Mouse (Mus musculus) spleen, adult 12 weeks (tissue): ENCODE data around the gene Spc24.

Experiments
- DNase-seq: peaks from one replicate; pipeline ENCODE4 v3.0.0; 2022; ENCODE audit warnings: low spot score

Spc24 gene

DNA sequence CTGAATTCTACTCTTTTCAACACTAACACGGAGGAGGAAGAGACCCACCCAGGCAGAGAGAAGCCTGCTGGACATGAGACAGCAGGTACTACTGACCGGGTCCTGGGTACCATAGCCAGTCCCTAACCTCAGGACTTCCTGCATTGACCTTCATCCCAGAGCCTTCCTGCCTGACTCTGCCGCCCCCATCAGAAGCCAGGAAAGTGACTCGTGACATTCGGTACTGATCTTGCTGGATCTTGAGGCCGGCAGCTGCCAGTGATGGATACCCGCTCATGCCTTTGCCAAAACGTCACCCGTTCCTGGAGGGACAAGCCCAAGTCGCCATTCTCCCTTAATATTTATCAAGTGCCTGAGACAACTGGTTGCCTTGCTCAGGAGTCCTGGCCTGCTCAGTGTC, 11.6 kb downstream of the Spc24 start:
- no peak for DNase-seq

DNA sequence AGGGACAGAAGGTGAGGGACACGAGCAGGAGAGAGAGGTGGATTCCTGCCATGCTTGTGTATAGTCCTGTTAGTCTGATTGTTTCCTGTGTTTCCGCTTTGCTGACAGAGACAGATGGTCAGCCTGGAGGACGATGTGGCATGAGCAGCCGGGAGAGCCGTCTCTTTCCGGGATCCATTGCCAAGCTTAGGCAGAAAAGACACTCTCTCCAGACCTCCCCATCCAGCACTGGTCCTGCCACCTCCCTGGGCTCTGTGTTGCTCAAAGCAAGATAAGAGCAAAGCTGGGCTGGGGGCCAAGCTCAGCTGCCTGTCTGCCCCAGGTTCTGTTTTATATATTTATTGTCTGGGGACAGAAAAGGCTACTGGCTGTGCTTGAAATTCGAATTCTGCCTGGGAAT, 12.1 kb downstream of the Spc24 start:
- no peak for DNase-seq

DNA sequence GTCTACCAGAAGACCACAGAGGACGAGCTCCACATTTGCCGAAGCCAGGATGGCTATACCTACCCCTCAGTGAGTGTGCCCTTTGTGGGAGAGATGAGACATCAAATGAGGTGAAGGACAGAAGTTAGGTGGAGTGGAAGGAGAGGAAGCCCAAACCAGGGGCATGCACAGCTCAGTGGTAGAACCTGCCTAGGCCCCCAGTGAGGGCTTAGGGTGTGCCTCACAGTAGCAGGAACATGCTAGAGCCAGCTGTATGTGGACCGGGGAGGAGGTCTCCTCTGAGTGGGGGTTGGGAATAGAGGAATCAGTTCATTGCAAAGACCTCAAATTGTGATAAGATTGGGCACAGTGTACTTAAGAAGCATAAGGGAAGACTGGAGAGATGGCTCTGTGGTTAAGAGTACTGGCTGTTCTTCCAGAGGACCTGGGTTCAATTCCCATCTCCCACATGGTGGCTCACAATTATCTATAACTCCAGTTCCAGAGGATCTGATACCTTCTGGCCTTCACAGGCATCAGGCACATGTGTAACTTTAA, 12.8 kb downstream of the Spc24 start:
- no peak for DNase-seq

DNA sequence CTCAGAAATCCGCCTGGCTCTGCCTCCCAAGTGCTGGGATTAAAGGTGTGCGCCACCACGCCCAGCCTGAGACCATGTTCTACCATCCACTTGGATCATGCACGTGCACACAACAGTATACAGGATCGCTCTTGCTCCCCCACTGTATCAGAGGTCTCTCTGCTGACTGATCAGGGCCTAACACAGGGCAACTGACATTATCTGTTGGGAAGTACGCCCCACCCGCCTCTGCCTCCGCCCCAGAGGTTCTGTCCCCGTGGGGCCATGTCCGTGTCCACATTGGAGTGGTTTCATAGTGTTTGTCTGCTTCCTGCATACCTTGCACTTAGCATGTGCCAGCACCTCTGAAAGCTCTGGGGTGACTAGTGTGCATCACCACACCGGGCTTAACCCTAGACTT, 18.6 kb downstream of the Spc24 start:
- DNase-seq, result no peak

DNA sequence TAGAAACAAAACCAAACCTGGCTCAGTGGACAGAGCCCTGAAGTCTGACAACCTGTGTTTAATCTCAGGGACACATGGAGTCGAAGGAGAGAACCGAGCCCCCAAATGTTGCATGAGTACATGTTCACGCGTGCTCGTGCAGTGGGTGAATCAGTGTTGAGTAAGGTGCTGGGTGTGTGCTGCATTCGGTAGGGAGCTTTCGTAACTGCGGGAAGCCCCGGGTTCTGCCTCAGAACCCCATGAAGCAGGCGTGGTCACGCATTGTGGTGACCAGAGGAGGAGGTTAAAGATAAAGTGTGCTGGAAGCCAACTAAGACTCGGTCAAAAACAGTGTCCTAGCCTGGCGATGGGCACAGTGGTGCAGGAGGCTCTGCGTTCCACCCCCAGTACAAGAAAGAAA, 19.7 kb downstream of the Spc24 start:
- DNase-seq, result no peak

DNA sequence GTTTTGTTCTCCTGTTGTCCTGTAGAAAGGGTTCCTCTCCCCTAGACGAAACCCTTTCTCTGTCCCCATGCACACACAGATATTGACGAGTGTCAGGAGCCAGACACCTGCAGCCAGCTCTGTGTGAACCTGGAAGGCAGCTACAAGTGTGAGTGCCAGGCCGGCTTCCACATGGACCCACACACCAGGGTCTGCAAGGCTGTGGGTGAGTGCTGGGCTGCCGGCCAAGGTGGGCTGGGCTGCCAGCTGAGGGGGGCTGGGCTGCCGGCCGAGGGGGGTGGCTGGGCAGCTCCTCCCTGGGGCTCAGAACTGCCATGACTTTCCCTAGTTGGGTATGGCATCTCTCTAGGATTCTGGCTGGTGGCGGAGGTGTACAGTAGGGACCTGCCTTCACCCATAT, 21.3 kb downstream of the Spc24 start:
- DNase-seq, result no peak

- no peak for DNase-seq
Observed at GRCm38 (mm10) chr9:21737188-21737587, 22.9 kb downstream of the Spc24 start.

DNA sequence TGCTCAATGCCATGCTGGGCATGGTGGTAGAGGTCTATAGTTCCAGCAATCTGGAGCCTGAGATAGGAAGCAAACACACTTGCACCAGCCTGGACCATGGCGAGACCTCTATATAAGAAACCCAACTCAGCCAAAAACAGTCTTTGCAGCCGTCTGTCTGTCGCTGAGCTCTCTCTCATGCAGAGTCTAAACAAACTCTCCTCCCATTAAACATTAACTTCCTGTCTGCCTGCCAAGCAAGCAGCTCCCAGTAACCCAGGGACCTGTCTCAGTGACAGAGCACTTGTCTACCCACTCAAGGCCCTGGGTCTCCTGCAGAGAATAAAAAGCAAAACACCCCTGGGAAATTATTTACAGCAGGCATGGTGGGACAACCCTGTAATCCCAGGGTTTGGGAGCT, 23.5 kb downstream of the Spc24 start:
- no peak for DNase-seq

GRCm38 (mm10) chr9:21735126-21735525, 25.0 kb downstream of the Spc24 start:
- no peak for DNase-seq

GRCm38 (mm10) chr9:21733989-21734388, 26.1 kb downstream of the Spc24 start:
- DNase-seq, result no peak

GRCm38 (mm10) chr9:21733446-21733845, 26.7 kb downstream of the Spc24 start:
- no peak for DNase-seq

- no peak for DNase-seq
Observed at GRCm38 (mm10) chr9:21732288-21732687, 27.8 kb downstream of the Spc24 start.

GRCm38 (mm10) chr9:21729264-21729663, 30.8 kb downstream of the Spc24 start:
- DNase-seq, result no peak

DNA sequence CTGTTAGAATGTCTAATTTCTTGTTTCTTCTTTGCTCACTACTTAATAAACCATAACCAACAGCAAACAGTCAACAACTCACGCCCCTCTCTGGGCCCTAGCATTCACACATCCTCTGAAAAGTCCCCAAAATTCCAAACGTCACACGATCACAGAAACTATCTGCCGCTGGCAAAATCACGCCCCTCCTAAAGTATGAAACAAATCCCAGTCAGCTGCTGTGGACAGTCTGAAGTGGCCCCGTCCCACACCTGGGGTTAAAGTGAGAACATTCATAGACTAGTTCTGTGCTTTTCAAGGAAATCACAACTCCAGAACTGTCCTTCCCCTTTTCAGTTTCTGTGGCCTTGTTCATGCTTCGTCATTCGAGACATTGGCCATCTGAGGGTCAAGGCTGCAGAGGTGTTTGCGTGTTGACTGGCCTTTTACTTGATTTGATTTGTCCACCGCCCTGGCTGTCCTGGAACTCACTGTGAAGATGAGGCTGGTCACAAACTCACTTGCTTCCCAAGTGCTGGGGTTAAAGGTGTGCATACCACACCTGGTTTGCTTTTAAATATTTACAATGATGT, 31.8 kb downstream of the Spc24 start:
- no peak for DNase-seq

DNA sequence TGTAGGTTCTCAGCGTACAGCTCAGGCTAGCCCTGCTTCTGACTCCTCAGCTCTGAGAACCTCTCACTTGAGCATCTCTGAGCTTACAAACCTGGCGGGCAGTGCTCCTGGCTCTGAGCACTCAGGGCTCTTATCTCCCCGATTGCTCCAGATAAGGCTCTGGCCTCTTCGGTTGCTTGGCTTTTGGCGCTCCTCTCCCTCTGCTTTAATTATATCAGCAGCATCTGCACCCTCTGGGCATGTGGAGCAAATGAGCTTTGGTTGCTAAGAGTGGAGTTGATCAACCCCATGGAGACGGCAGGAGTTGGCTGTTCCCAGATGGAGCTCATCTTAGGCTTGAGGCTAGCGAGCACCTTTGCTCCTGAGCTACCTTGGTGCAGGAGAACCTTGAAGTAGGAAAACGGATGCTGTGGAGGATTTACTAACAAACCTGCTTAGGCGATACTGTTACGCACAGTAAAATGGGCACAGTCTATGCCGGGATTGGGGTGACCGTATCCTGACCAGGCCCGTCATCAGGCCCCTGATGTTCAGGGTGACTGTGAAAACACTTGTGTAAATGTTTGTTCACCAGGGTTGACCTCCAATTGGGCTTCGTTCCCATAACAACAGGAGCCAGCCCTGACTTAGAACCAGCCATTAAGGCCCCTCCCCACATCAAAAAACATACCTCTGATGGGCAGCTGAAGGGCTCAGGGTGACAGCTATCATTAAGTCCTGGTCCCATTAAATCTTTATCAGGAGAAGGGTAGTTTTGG, 33.7 kb downstream of the Spc24 start:
- no peak for DNase-seq

DNA sequence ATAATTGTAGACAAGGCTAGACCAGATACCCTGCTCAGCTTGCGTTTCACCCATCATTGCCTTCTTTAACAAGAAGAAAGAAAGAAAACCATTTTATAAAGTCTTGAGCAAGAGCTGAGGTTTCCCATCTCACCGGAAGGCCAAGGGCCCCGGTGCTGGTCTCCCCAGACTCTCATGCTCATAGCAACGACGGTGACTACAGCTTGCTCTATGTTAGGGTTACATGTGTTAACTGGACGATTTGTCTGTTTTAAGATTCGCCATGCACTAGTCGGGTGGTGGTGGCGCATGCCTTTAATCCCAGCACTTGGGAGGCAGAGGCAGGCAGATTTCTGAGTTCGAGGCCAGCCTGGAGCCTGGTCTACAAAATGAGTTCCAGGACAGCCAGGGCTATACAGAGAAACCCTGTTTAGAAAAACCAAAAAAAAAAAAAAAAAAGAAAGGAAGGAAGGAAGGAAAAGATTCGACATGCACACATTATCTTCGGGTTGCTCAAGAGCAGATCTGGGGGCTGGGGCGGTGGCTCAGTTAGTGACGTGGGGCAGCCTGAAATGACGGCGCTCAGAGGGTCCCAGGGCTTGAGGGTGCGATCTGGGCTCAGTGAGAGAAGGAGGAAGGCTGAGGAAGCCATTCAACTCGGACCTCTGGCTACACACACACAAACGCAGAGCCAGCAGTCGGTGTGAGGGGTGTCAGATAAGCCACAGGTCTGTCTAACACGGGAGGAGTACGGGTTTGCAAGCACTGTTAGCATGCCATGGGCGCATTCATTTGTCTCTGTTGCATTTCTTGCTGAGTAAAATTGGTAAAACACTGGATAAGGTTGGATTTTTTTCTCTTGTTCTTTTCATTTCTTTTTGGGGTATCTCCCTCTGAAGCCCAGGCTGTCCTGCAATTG, 34.6 kb downstream of the Spc24 start:
- DNase-seq, result no peak

GRCm38 (mm10) chr9:21724147-21724536, 36.0 kb downstream of the Spc24 start:
- DNase-seq, result peak; percentile 77

DNA sequence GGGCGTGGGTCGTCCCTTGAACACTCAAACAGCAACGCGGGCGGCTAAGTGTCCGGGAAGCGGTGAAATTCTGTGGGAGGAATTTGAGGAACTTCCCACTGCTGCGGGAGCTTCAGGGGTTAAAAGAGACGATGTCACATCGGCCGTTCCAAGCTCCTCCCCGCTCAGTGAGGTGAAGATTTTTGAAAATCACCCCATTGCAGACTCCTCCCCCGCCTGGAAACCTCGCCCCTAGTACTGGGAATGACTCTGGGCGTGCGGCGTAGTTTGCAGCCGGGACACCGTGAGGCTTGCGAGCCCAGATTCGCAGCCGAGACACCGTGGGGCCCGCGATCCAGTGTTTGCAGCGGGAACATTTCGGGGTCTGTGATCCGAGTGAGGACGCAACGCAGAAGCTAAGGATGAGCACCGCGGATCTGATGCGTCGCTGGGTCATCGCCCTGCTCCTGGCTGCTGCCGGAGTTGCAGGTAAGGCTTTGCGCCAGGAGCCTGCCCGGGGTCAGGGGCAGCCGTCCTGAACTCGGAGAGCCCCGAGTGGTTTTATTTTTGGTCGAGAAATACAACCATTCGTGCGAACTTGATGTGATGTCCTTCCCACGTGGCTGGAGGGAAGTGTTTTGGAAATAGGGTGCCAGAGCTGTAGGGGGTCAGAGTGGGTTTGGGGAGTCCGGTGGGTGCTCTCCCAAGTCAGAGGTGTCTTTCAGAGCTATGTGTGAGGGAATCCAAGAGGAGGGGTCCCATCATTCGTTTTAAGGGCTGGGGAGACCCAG, 36.5 kb downstream of the Spc24 start, which contains the start of gene Ldlr:
Gene Ldlr, plus strand, starts transcription at position 107 of the 770 bp plus-strand sequence.
- DNase-seq, result peak; percentile 76

- DNase-seq, result no peak
Observed at GRCm38 (mm10) chr9:21721036-21721435, 39.1 kb downstream of the Spc24 start.

DNA sequence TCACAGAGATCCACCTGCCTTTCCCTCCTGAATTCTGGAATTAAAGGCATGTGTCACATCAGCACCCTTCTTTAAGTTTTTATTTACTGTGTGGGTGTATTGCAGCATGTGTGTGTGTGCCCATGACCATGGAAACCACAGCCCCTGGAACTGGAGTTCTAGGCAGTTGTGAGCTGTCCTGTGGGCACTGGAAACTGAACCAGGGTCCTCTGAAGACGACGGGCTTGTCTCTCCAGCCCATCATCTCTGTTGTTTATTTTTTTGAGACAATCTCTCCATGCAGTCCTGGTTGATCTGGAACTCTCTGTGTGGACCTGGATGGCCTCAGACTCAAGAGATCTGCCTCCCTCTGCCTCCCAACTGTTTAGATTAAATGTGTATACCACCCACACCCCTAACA, 43.1 kb downstream of the Spc24 start:
- no peak for DNase-seq

DNA sequence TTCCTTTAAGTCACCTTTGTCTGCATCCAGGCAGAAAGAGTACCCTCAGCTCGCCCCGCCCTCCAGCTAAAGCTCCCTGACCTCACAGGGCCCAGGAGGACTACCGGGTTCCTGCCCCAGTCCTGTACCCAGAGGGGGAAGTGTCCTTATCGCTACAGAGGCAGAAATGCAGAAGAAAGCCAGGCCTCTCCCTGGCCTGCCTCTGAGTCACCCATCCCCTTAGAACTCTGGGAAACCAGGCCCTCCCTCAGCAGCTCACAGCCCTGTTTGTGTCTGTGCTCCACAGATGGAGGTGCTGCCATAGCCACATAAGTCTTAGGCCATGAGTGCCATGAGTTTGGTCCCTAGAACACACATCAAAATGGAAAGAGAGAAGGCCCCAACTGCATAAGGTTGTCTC, 44.8 kb downstream of the Spc24 start:
- DNase-seq, result no peak

GRCm38 (mm10) chr9:21709340-21709739, 50.8 kb downstream of the Spc24 start:
- no peak for DNase-seq
